Mouse (Mus musculus) neural tube, embryonic 14.5 days (tissue): ENCODE measurements around the gene Mrpl34. TPM values are rescaled to one million over a fixed set of nuclear protein-coding genes. Genes with fewer than 3 reads are reported as not detected.

Experiments
- ATAC-seq: fragments of 200-750 bp; cut with Nextera tagmentation; 2 replicates; pipeline ENCODE4 v1.8.0; 2017; ENCODE audit warnings: low read depth, mild to moderate bottlenecking, moderate TSS enrichment, moderate library complexity
- H3K27ac ChIP-seq: fragments of 300-500 bp; sonication (generic); 2 replicates; pipeline ENCODE4 v1.5.1; 2014; ENCODE audit warnings: low read depth, mild to moderate bottlenecking, control low read depth, low read length, moderate library complexity, mixed read lengths
- H3K27me3 ChIP-seq: fragments of 300-500 bp; sonication (generic); 2 replicates; pipeline ENCODE4 v1.6.1; 2014; ENCODE audit warnings: low read length; ENCODE audit not compliant: control insufficient read depth, insufficient read depth
- H3K36me3 ChIP-seq: fragments of 300-500 bp; sonication (generic); 2 replicates; pipeline ENCODE4 v1.6.1; 2014; ENCODE audit warnings: low read length, mixed read lengths; ENCODE audit not compliant: control insufficient read depth, insufficient read depth
- H3K4me1 ChIP-seq: fragments of 300-500 bp; sonication (generic); 2 replicates; pipeline ENCODE4 v1.6.1; 2014; ENCODE audit warnings: low read length; ENCODE audit not compliant: control insufficient read depth, insufficient read depth
- H3K4me2 ChIP-seq: fragments of 300-500 bp; sonication (generic); 2 replicates; pipeline ENCODE4 v1.6.1; 2014; ENCODE audit warnings: mild to moderate bottlenecking, low read depth, low read length, control low read depth
- H3K4me3 ChIP-seq: fragments of 300-500 bp; sonication (generic); 2 replicates; pipeline ENCODE4 v1.5.1; 2014; ENCODE audit warnings: low read depth, low read length, control low read depth, mixed read lengths
- H3K9ac ChIP-seq: fragments of 300-500 bp; sonication (generic); replicated peaks from 2 replicates; pipeline ENCODE4 v1.6.1; 2014; ENCODE audit warnings: low read depth, mild to moderate bottlenecking, control low read depth, low read length, mixed read lengths
- H3K9me3 ChIP-seq: fragments of 300-500 bp; sonication (generic); 2 replicates; pipeline ENCODE4 v1.6.1; 2016; ENCODE audit warnings: low read length; ENCODE audit not compliant: control insufficient read depth
- WGBS: fragments of 180-500 bp; shearing (Covaris S2); extraction: QIAGEN DNeasy Blood & Tissue Kit; methylation state at CpG from one replicate; pipeline ENCODE4 v1.1.7; 2014; 5-methylcytosine and 5-hydroxymethylcytosine counted together
- polyA plus RNA-seq: library from polyadenylated mRNA; unstranded; fragments of >200 nt; fragmentation: Nextera tagmentation; extraction: Ambion mirVana; gene quantifications from 2 replicates; pipeline ENCODE4 v1.2.1, GENCODE M21; 2014

Mrpl34 gene
- polyA plus RNA-seq, 1 experiment from 2014 or later = 186 TPM

DNA sequence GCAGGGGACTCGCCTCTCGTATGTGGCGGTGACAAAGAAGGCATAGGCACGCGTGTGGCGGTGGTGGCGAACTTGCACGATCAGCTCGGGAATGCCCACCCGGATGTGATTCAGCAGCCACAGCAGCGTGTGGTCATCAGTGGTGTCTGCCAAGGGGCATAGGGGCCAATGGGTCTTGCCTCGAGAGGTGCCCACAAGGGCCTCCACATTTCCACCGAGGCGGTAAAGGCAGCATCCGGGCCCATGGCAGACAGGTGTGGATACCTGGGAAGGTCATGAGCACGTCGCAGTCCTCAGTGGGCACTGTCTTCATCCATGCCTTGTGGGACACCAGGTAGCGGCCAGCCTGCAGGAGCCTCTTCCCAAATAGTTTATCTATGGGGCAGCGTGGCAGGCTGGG, 20.0 kb downstream of the Mrpl34 start:
- Histone ChIP-seq H3K4me1 (peaks cover 14% of the 10 kb centered on the region), H3K27ac (no peak overlapping the region), H3K9me3 (no peaks in the 10 kb centered on the region), H3K4me3 (peak overlapping the region; percentile 81), H3K9ac (peak overlapping the region; percentile 95), H3K4me2 (peak overlapping the region; percentile 84), H3K27me3 (no peaks in the 10 kb centered on the region), H3K36me3 (peaks cover 18% of the 10 kb centered on the region; the same call in 1 of the 2 replicates)
- 93% methylated on average over 19 of the region's 19 CpGs for WGBS
- no peak for ATAC-seq

DNA sequence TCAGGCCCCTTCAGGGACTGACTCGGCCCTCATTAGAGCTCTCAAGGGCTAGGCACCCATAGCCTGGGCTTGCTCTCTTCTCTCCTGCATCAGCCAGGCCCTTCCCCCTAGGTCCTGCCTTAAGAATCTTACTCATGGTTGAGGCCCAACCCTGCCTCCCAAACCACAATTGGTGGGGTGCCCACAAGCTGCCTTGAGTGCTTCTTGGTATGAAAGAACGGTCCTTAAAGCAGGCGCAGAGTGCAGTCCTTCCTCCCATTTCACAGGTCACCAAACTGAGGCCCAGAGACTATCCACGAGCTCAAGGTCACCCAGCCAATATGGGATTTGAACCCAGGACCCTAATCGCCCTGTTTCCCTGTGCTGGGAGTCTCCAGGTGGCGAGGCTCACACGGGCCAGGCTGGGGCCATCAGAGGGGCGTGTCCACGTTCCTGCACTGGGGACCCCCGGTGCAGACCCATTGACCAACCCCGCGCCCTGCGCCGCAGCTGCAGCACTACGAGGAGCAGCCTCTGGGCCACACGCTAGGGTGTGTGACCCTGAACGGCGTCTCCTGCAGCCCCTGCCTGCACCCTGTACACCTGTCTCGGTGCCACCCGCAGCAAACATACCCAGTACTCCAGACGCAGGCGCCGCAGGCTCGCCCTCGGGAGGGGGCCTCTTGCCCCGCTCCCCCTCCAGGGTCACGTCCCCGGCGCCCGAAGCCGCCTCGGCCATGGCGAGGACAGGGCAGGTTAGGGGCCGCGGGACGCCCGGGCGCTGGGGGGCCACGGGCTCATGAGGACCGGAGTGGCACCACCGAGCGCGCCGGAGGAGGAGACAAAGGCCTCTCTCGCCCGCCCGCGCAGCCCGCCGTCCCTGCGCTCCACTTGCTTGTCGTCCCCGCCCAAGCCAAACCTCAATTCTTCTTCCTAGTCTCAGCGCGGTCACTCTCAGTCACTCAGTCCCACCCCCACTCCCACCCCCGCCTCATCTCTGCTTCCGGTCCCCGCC, 20.7 kb downstream of the Mrpl34 start, which contains the start of gene Ano8:
TSS of gene Ano8 (minus strand) at position 822 of the 994 bp plus-strand sequence.
- peaks cover 15% of the 10 kb centered on the region; the same call in 1 of the 2 replicates for H3K36me3 ChIP-seq
- no peaks in the 10 kb centered on the region for H3K27me3 ChIP-seq
- peak within 1 kb of the TSS; percentile 81 for H3K4me3 ChIP-seq
- WGBS = 5% methylated on average over 47 of the region's 58 CpGs
- H3K27ac ChIP-seq = peak within 1 kb of the TSS; percentile 82
- no peaks in the 10 kb centered on the region for H3K9me3 ChIP-seq
- peak; percentile 76 for ATAC-seq
- H3K9ac ChIP-seq = peak within 1 kb of the TSS; percentile 95
- peaks cover 14% of the 10 kb centered on the region for H3K4me1 ChIP-seq
- peak within 1 kb of the TSS; percentile 84 for H3K4me2 ChIP-seq

DNA sequence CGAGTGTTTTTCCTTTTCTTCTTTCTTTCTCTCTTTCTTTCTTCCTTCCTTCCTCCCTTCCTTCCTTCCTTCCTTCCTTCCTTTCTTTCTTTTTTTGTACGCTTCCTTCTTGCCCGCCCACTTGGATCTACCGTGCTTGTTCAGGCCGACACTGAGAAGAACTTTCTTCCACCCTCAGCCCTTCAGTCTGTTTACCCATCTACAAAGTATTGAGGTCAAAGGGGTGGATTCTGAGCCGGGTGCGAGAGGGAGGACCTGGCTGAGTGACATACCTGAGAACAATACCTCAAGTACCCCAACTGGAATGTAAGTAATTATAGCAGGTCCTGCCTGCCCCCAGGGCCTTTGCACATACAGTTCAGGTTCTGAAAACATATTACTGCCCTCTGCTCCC, 21.4 kb downstream of the Mrpl34 start:
- ATAC-seq = no peak
- H3K4me2 ChIP-seq = peak overlapping the region; percentile 84
- H3K9ac ChIP-seq = peak overlapping the region; percentile 95; the same call in 1 of the 2 replicates
- no peak overlapping the region for H3K27ac ChIP-seq
- H3K4me3 ChIP-seq = peak overlapping the region; percentile 81
- 24% methylated on average over 7 of the region's 7 CpGs for WGBS
- H3K4me1 ChIP-seq = peaks cover 14% of the 10 kb centered on the region
- H3K27me3 ChIP-seq = no peaks in the 10 kb centered on the region
- H3K9me3 ChIP-seq = no peaks in the 10 kb centered on the region
- H3K36me3 ChIP-seq = peaks cover 10% of the 10 kb centered on the region; the same call in 1 of the 2 replicates

DNA sequence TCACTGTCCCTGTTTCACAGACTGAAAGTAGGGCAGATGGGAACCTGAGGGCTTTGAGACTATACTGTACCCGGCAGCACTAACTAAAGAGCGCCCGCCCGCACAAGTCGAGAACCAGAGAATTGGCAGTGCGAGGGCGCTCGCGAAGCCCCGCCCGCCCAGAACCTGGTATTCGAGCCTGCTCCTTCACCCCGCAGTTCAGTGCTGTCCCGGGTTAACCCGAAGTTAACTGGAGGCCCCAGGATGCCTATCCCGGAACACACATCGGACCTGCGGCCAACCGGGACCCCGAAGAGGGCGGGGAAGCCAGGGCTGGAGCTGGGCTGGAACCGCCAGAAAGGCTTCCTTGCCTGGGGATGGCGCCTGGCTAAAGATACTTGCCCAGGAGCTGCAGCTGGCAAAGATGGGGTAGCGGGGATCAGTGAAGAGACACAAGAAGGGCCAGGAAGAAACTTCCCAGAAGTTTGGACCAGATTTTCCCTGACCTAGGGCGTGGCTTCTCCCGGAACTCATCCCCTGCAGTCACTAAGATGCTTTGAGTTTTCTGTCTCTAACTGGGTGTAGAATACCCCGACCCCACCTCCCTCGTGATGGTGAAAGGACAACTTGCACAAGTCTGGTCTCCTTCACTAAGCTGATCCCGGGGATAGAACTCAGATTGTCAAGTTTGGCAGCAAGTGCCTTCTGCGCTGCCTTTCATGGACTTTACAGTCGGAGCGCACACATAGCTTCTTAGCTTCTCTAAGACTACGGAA, 23.1 kb downstream of the Mrpl34 start, which contains the start of gene Gtpbp3:
TSS of gene Gtpbp3 (plus strand) at position 413 of the 755 bp plus-strand sequence.
- H3K4me1 ChIP-seq = peaks cover 14% of the 10 kb centered on the region
- WGBS = 1% methylated on average over 33 of the region's 33 CpGs

DNA sequence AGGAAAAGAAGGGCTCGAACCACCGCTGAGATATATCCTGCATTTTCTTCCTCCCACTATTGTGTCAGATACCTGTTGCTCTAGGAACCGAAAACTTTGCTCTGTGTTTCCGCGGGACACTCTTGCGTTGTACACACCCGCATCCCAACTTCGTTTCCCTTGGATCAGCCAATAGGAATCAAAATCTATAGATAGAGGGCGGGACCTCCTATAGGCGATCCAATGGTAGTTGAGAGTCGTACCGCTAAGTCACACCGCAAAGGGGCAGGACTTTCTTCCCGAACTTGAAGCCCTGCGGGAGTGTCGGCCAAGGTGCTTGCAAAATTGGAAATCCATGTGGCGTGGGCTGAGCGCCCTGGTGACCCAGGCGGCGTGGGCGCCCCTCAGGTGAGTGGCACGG, 23.7 kb downstream of the Mrpl34 start:
- Histone ChIP-seq H3K36me3 (peaks cover 13% of the 10 kb centered on the region), H3K4me3 (peak overlapping the region; percentile 75), H3K4me2 (peak overlapping the region; percentile 100), H3K27ac (no peak overlapping the region), H3K4me1 (peaks cover 14% of the 10 kb centered on the region), H3K9ac (peak overlapping the region; percentile 57), H3K27me3 (no peaks in the 10 kb centered on the region), H3K9me3 (no peaks in the 10 kb centered on the region)
- ATAC-seq = peak; percentile 91
- under 1% methylated on average over 22 of the region's 22 CpGs for WGBS

More for the DNA sequence above, 23.1 kb downstream of the Mrpl34 start, which contains the start of gene Gtpbp3:
- peak within 1 kb of the TSS; percentile 68; the same call in 1 of the 2 replicates for H3K27ac ChIP-seq
- peak within 1 kb of the TSS; percentile 57 for H3K9ac ChIP-seq
- peaks cover 13% of the 10 kb centered on the region for H3K36me3 ChIP-seq
- no peaks in the 10 kb centered on the region for H3K27me3 ChIP-seq
- H3K4me2 ChIP-seq = peak within 1 kb of the TSS; percentile 100
- ATAC-seq = peak; percentile 53
- H3K4me3 ChIP-seq = peak within 1 kb of the TSS; percentile 75
- no peaks in the 10 kb centered on the region for H3K9me3 ChIP-seq

DNA sequence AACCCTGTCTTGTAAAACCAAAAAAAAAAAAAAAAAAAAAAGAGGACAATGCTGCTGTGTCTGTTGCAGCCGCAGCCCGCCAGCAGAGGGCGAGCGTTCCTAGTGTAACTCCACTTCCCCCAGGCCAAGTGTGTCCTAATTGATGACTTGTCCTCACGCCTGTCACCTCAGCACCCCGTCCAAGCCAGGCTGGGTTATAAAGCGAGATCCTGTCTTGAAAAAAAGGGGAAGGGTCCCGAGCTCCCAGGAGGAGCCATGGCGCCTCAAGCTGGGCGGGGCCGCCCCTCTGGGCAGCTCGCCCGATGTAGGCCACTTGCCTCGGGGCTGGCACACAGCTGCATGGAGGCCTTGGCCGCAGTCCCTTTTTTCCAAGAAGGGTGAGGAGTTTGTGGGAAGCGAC, 30.3 kb downstream of the Mrpl34 start:
- Histone ChIP-seq H3K27ac (no peak overlapping the region), H3K27me3 (no peaks in the 10 kb centered on the region), H3K4me3 (no peak overlapping the region), H3K36me3 (peaks cover 8% of the 10 kb centered on the region; the same call in 1 of the 2 replicates), H3K9me3 (no peaks in the 10 kb centered on the region), H3K4me1 (no peaks in the 10 kb centered on the region), H3K4me2 (no peak overlapping the region), H3K9ac (no peak overlapping the region)
- peak; percentile 77 for ATAC-seq
- 17% methylated on average over 15 of the region's 16 CpGs for WGBS

DNA sequence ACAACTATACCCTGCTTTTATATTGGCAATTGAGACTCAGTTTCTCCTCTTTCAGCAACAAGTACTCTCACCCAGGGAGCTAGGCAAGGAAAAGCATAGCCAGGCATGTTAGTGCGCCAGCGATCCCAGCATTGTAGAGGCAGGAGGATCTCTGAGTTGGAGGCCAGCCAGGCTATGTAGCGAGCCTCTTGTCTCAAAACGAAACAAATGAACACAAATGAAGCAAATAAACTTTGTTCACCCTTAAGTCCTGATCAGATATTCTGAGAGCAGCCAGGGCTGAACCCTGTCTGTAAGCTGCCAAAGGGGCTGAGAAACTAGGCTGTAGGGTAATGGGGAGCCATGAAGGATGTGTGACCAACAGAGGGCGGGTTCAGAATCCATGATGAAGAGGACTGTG, 31.1 kb downstream of the Mrpl34 start:
- no peaks in the 10 kb centered on the region for H3K9me3 ChIP-seq
- no peak overlapping the region for H3K27ac ChIP-seq
- H3K36me3 ChIP-seq = peaks cover 8% of the 10 kb centered on the region; the same call in 1 of the 2 replicates
- no peak overlapping the region for H3K4me3 ChIP-seq
- no peak overlapping the region for H3K9ac ChIP-seq
- ATAC-seq = no peak
- 90% methylated on average over 5 of the region's 5 CpGs for WGBS
- H3K4me1 ChIP-seq = no peaks in the 10 kb centered on the region
- H3K4me2 ChIP-seq = no peak overlapping the region
- H3K27me3 ChIP-seq = no peaks in the 10 kb centered on the region

DNA sequence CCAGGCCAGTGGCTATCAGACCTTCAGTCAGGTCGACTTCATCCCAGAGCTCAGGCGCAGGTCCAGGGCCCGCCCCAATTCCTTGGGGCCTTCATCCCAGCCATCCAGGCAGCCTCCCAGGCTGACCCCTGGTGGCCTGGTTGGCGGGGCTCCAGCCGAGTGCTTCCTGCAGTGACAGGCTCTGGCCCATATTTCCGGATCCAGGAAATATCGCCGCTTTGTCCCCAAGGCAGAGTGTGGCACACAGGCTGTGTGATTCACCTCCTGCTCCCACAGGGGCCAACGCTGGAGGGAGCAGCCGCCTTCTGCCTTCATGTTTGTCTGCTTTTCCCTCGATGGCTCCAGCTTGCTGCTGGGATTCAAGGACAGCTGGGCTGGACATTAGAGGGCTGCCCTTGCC, 31.7 kb downstream of the Mrpl34 start:
- 46% methylated on average over 11 of the region's 11 CpGs for WGBS
- no peaks in the 10 kb centered on the region for H3K9me3 ChIP-seq
- peaks cover 8% of the 10 kb centered on the region; the same call in 1 of the 2 replicates for H3K36me3 ChIP-seq
- H3K4me1 ChIP-seq = no peaks in the 10 kb centered on the region
- H3K4me2 ChIP-seq = no peak overlapping the region
- no peak for ATAC-seq
- no peak overlapping the region for H3K4me3 ChIP-seq
- H3K9ac ChIP-seq = no peak overlapping the region
- peak overlapping the region; percentile 28; the same call in 1 of the 2 replicates for H3K27ac ChIP-seq
- no peaks in the 10 kb centered on the region for H3K27me3 ChIP-seq
